Mouse (Mus musculus) intestine, embryonic 14.5 days (tissue): ENCODE results near the gene Lrrc49. TPM values are rescaled to one million over a fixed set of nuclear protein-coding genes. Genes with fewer than 3 reads are reported as not detected.

Experiments
- ATAC-seq: fragments of 200-750 bp; cut with Nextera tagmentation; replicated peaks from 2 replicates; pipeline ENCODE4 v1.8.0; 2017; ENCODE audit warnings: low read depth, moderate number of reproducible peaks, moderate TSS enrichment, moderate library complexity; ENCODE audit not compliant: low FRiP score, low TSS enrichment
- DNase-seq: peaks from one replicate; pipeline ENCODE4 v3.0.0-alpha.2; 2018; ENCODE audit warnings: low spot score
- H3K27ac ChIP-seq: fragments of 300-500 bp; sonication (generic); 2 replicates; pipeline ENCODE4 v1.5.1; 2014; ENCODE audit warnings: low read depth, mild to moderate bottlenecking, control low read depth
- H3K27me3 ChIP-seq: fragments of 300-500 bp; sonication (generic); replicated peaks from 2 replicates; pipeline ENCODE4 v1.6.1; 2014; ENCODE audit warnings: low read length, control low read depth; ENCODE audit not compliant: control insufficient read depth, insufficient read depth
- H3K36me3 ChIP-seq: fragments of 300-500 bp; sonication (generic); 2 replicates; pipeline ENCODE4 v1.6.1; 2014; ENCODE audit warnings: low read length, control low read depth; ENCODE audit not compliant: control insufficient read depth, insufficient read depth
- H3K4me1 ChIP-seq: fragments of 300-500 bp; sonication (generic); replicated peaks from 2 replicates; pipeline ENCODE4 v1.6.1; 2014; ENCODE audit warnings: low read length, control low read depth, mixed read lengths; ENCODE audit not compliant: control insufficient read depth, insufficient read depth
- H3K4me2 ChIP-seq: fragments of 300-500 bp; sonication (generic); 2 replicates; pipeline ENCODE4 v1.6.1; 2014; ENCODE audit warnings: low read length
- H3K4me3 ChIP-seq: fragments of 300-500 bp; sonication (generic); 2 replicates; pipeline ENCODE4 v1.5.1; 2014; ENCODE audit warnings: low read depth, low read length, control low read depth, mixed read lengths
- H3K9ac ChIP-seq: fragments of 300-500 bp; sonication (generic); 2 replicates; pipeline ENCODE4 v1.6.1; 2014; ENCODE audit warnings: mild to moderate bottlenecking, low read length
- H3K9me3 ChIP-seq: fragments of 300-500 bp; sonication (generic); 2 replicates; pipeline ENCODE4 v1.6.1; 2016; ENCODE audit warnings: low read length, control low read depth; ENCODE audit not compliant: control insufficient read depth
- WGBS: fragments of 180-500 bp; shearing (Covaris S2); extraction: QIAGEN DNeasy Blood & Tissue Kit; methylation state at CpG from one replicate; pipeline ENCODE4 v1.1.7; 2014; 5-methylcytosine and 5-hydroxymethylcytosine counted together
- polyA plus RNA-seq: library from polyadenylated mRNA; unstranded; fragments of >200 nt; fragmentation: Nextera tagmentation; extraction: Ambion mirVana; gene quantifications from 2 replicates; pipeline ENCODE4 v1.2.1, GENCODE M21; 2014

Lrrc49 gene
- polyA plus RNA-seq, 1 experiment from 2014 or later = 18.7 TPM

GRCm38 (mm10) chr9:60633601-60634000, 54.4 kb downstream of the Lrrc49 start:
- Histone ChIP-seq H3K9me3 (no peaks in the 10 kb centered on the region), H3K4me2 (no peak overlapping the region), H3K4me1 (peaks cover 14% of the 10 kb centered on the region), H3K27ac (no peak overlapping the region), H3K4me3 (no peak overlapping the region), H3K9ac (no peak overlapping the region), H3K27me3 (no peaks in the 10 kb centered on the region), H3K36me3 (no peaks in the 10 kb centered on the region)
- 86% methylated on average over 2 of the region's 2 CpGs for WGBS
- ATAC-seq (no peak), DNase-seq (no peak)

- Histone ChIP-seq H3K9ac (no peak overlapping the region), H3K27me3 (no peaks in the 10 kb centered on the region), H3K4me3 (no peak overlapping the region), H3K4me1 (peaks cover 3% of the 10 kb centered on the region), H3K4me2 (no peak overlapping the region), H3K9me3 (no peaks in the 10 kb centered on the region), H3K27ac (no peak overlapping the region), H3K36me3 (no peaks in the 10 kb centered on the region)
- WGBS = 68% methylated on average over 7 of the region's 7 CpGs
- no peak for DNase-seq
- ATAC-seq = no peak
These were observed 61.6 kb downstream of the Lrrc49 start for GRCm38 (mm10) chr9:60626311-60626791.

- no peaks in the 10 kb centered on the region for H3K27me3 ChIP-seq
- no peaks in the 10 kb centered on the region for H3K9me3 ChIP-seq
- DNase-seq (no peak), ATAC-seq (no peak)
- H3K4me2 ChIP-seq = no peak overlapping the region
- WGBS = 59% methylated on average over 2 of the region's 2 CpGs
- H3K27ac ChIP-seq = no peak overlapping the region
- no peak overlapping the region for H3K9ac ChIP-seq
- no peaks in the 10 kb centered on the region for H3K36me3 ChIP-seq
- H3K4me3 ChIP-seq = no peak overlapping the region
- H3K4me1 ChIP-seq = no peaks in the 10 kb centered on the region
These were observed 62.1 kb downstream of the Lrrc49 start for GRCm38 (mm10) chr9:60625895-60626294.

- Histone ChIP-seq H3K27me3 (no peaks in the 10 kb centered on the region), H3K9ac (no peak overlapping the region), H3K9me3 (no peaks in the 10 kb centered on the region), H3K36me3 (no peaks in the 10 kb centered on the region), H3K4me1 (0 out of 2 replicates have a peak, but pooled peaks cover 4% of the 10 kb centered on the region), H3K4me2 (peak overlapping the region; percentile 11; the same call in 1 of the 2 replicates), H3K4me3 (no peak overlapping the region), H3K27ac (peak overlapping the region; percentile 65; the same call in 1 of the 2 replicates)
- 0 out of 2 replicates have a peak, but pooled peaks have one; percentile 27 for ATAC-seq
- peak; percentile 60 for DNase-seq
- 39% methylated on average over 9 of the region's 9 CpGs for WGBS
These were observed 71.0 kb downstream of the Lrrc49 start for GRCm38 (mm10) chr9:60616946-60617345.

- H3K9ac ChIP-seq = no peak overlapping the region
- H3K36me3 ChIP-seq = no peaks in the 10 kb centered on the region
- ATAC-seq (no peak), DNase-seq (no peak)
- no peak overlapping the region for H3K27ac ChIP-seq
- no peaks in the 10 kb centered on the region for H3K27me3 ChIP-seq
- WGBS = 65% methylated on average over 7 of the region's 7 CpGs
- H3K9me3 ChIP-seq = no peaks in the 10 kb centered on the region
- no peak overlapping the region for H3K4me3 ChIP-seq
- 0 out of 2 replicates have a peak, but pooled peaks cover 4% of the 10 kb centered on the region for H3K4me1 ChIP-seq
- H3K4me2 ChIP-seq = no peak overlapping the region
These were observed 71.6 kb downstream of the Lrrc49 start for GRCm38 (mm10) chr9:60616359-60616758.

- H3K4me1 ChIP-seq = 0 out of 2 replicates have a peak, but pooled peaks cover 4% of the 10 kb centered on the region
- no peaks in the 10 kb centered on the region for H3K36me3 ChIP-seq
- no peak overlapping the region for H3K4me2 ChIP-seq
- no peaks in the 10 kb centered on the region for H3K27me3 ChIP-seq
- H3K9ac ChIP-seq = no peak overlapping the region
- ATAC-seq (no peak), DNase-seq (no peak)
- 82% methylated on average over 2 of the region's 2 CpGs for WGBS
- H3K27ac ChIP-seq = no peak overlapping the region
- no peak overlapping the region for H3K4me3 ChIP-seq
- no peaks in the 10 kb centered on the region for H3K9me3 ChIP-seq
These were observed 75.7 kb downstream of the Lrrc49 start for GRCm38 (mm10) chr9:60612260-60612659.

- Histone ChIP-seq H3K4me2 (no peak overlapping the region), H3K4me3 (no peak overlapping the region), H3K9ac (no peak overlapping the region), H3K36me3 (no peaks in the 10 kb centered on the region), H3K9me3 (no peaks in the 10 kb centered on the region), H3K27ac (no peak overlapping the region), H3K4me1 (no peaks in the 10 kb centered on the region), H3K27me3 (no peaks in the 10 kb centered on the region)
- ATAC-seq (no peak), DNase-seq (no peak)
- WGBS = 56% methylated on average over 13 of the region's 13 CpGs
These were observed 77.8 kb downstream of the Lrrc49 start for GRCm38 (mm10) chr9:60610194-60610593.

GRCm38 (mm10) chr9:60608857-60609256, 79.1 kb downstream of the Lrrc49 start:
- Histone ChIP-seq H3K27me3 (no peaks in the 10 kb centered on the region), H3K9ac (no peak overlapping the region), H3K36me3 (no peaks in the 10 kb centered on the region), H3K27ac (no peak overlapping the region), H3K4me3 (no peak overlapping the region), H3K4me1 (no peaks in the 10 kb centered on the region), H3K9me3 (no peaks in the 10 kb centered on the region), H3K4me2 (no peak overlapping the region)
- DNase-seq (no peak), ATAC-seq (no peak)
- WGBS = 89% methylated on average over 9 of the region's 9 CpGs

- H3K4me3 ChIP-seq = no peak overlapping the region
- H3K9me3 ChIP-seq = no peaks in the 10 kb centered on the region
- no peaks in the 10 kb centered on the region for H3K27me3 ChIP-seq
- H3K4me1 ChIP-seq = no peaks in the 10 kb centered on the region
- DNase-seq = no peak
- H3K36me3 ChIP-seq = no peaks in the 10 kb centered on the region
- H3K27ac ChIP-seq = no peak overlapping the region
- 91% methylated on average over 3 of the region's 3 CpGs for WGBS
- no peak overlapping the region for H3K9ac ChIP-seq
- H3K4me2 ChIP-seq = no peak overlapping the region
- ATAC-seq = no peak
These were observed 79.9 kb downstream of the Lrrc49 start for GRCm38 (mm10) chr9:60608086-60608485.
